Mouse (Mus musculus) thymus, postnatal 4 days (tissue): ENCODE data around the gene Mctp2.
A peak's percentile ranks its signal among the peaks of the same experiment; 100 is the strongest.

ENCODE experiments used
- DNase-seq: peaks from one replicate; pipeline ENCODE4 v3.0.0; 2021

The Mctp2 gene

GRCm38 (mm10) chr7:72165726-72166701 lies 140.4 kb downstream of the Mctp2 start:
- DNase-seq = no peak

- DNase-seq = no peak
These were observed 144.2 kb downstream of the Mctp2 start for GRCm38 (mm10) chr7:72162256-72162655.

GRCm38 (mm10) chr7:72159513-72160063 lies 146.8 kb downstream of the Mctp2 start:
- no peak for DNase-seq

DNA sequence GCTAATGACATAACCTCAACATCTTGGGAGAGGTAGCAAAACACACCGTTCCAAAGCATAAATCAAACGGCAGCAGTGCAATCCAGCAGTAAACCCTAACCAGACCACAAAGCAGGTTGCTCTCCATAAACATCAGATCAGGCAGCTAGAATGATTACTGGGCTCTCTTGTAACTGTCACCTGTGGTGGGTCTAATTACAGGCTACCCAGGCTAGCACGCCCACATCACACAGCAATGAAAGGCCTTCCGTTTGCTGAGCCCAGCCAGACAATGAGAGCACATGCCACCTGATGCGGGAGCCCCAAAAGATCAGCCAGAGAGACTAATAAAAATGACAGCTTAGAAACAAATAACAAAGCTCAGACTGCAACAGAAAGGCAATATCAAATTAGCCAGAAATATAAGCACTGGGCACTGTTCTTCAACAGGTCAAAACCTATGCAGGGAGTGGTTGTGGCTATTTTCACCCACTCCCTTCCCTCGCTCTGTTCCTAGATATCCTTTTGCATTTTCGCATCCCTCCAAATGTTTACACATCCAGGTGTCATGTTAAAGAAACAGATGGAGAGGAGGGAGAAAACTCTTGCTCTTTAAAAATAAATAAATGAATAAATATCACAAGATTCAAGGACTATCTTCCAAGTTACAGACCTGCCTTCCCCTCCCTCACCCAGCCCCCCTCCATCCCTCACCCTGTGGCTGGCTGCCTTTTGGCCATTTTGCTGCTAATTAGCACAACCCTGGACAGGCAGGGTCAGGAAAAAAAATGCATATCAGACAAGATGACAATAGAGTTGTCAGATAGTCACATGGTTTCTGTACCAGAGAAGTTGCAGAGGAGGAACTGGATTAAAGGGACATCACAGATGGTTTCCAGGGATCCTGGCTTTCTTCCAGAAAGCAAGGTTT lies 155.4 kb downstream of the Mctp2 start:
- DNase-seq = no peak

GRCm38 (mm10) chr7:72149073-72149472 lies 157.3 kb downstream of the Mctp2 start:
- DNase-seq = peak; percentile 25

GRCm38 (mm10) chr7:72146849-72147248 lies 159.6 kb downstream of the Mctp2 start:
- no peak for DNase-seq

DNA sequence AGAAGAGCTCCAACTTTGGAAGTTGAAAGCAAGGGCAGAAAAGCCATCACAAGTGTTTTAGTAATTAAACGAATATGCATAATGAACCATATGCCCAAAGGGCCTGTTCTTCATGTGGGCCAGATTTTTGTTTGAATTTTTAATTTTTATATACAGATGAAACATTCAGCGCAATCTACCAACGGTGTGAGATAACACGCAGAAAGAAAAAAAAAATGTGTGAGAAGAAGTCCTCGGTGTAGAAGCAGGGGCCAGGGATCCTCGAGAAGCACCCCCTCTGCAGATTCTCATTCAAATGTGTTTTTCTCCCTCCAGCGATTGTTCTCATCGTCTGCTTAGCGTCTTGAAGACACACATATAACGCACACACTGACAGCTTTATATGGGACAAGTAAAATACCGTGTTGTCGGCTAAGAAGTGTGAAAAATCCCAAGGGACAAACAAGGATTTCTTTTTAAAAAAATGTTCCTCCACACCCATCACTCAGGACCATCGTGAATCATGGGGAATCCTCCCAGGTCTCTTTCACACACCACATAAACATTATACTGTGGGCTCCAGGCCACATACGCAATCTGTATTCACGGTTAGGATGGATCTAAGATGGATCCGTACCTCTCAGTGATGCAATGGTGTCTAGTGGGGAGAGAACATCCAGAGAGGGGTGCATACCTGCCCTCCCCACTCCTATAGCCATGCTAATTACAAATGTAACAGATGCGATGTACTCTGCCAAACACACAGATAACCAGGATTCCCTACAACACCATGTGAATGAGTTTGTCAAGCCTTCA lies 160.5 kb downstream of the Mctp2 start:
- DNase-seq = no peak

- no peak for DNase-seq
These were observed 167.7 kb downstream of the Mctp2 start for GRCm38 (mm10) chr7:72138701-72139100.

GRCm38 (mm10) chr7:72120986-72121385 lies 185.4 kb downstream of the Mctp2 start:
- no peak for DNase-seq

GRCm38 (mm10) chr7:72119713-72120112 lies 186.7 kb downstream of the Mctp2 start:
- DNase-seq = no peak

DNA sequence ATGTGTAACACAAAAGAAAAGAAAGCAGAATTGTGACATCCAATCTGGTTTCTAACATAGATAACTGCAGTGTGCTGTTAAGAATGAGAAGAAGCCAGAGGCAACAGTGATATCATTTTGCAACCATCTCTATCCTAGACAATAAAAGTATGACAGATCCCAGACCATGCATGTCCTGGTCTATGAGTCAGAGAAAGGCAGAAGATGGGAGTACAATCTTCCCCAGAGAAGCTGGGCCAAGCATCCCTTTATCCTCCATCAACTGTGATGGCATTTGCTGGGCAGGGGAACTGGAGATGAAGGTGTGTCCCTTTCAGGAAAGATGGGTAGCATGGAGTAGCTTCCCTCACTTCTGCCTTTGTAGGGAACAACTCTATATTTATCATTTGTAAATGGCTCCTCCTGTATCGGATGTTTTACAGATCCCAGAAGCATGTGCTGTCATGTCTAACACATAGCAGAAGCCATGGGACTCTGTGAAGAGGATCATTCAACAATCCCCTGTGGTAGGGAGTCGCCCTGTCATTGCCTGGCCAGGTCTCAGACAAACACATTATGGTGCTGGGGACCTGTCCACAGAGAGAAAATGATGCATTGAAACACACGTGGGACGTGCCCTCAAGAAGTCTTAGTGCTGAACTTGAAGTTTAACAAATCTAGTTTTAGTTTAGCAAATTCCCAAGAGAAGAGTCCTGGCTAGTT lies 188.9 kb downstream of the Mctp2 start:
- DNase-seq = no peak

- DNase-seq = no peak
These were observed 191.3 kb downstream of the Mctp2 start for GRCm38 (mm10) chr7:72115073-72115472.

DNA sequence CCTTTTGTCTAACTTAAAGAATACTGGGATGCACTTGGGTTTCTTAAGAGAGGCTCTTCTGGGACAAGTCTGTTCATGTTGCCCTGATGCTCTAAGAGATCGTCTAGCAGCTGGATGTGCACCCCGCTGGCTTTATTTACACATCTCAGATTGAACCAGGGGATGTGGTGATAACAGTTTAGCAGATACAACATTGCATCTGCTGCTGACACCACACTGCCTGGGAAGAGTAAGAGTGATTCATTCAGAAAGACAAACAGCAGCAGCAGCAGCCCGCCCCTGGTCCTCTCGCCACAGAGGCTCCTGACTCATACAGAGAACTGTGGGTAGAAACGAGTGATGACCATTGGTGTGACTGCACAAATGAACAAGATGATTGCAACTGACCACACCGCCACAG lies 195.8 kb downstream of the Mctp2 start:
- DNase-seq = no peak

- DNase-seq = no peak
These were observed 197.6 kb downstream of the Mctp2 start for GRCm38 (mm10) chr7:72108639-72109399.

DNA sequence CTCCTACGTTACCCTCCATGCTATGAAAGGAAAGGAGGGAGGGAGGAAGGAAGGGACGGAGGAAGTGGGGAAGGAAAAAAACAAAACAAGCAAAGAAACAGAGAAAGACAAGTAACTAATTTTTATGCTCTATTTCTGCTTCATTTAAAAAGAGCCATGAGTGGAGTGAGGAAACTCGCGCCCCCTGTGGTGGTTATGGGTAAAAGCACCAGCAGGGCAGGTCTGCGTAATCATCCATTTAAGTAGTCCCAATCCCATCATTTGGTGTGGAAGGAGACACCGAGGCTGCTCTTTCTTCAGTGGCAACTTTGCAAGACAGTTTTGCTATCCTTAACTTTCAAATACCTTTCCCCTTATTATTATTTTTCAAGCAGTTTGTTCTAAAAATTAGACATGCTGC lies 202.2 kb downstream of the Mctp2 start:
- peak; percentile 23 for DNase-seq

- DNase-seq = no peak
These were observed 202.8 kb downstream of the Mctp2 start for GRCm38 (mm10) chr7:72103654-72104053.

DNA sequence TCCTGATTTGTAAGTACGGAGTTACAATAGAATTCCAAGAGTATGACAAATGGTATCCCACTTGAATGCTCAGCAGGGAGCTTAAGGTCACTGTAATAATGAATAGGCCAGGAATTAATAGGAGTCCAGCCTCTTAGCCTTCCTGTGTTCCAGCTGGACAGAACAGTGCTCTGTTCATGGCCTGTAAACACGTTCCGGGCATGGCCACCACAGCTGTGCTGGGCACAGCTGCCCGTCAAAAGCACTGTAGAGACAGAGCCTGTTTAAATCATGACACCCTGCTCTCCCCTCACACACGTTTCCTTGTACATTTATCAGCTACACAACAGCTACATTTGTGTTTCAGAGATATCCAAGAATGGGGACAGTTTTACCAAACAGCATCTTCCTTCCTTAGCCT lies 205.7 kb downstream of the Mctp2 start:
- no peak for DNase-seq

- no peak for DNase-seq
These were observed 207.8 kb downstream of the Mctp2 start for GRCm38 (mm10) chr7:72098603-72099002.

GRCm38 (mm10) chr7:72096973-72097372 lies 209.4 kb downstream of the Mctp2 start:
- DNase-seq = no peak

GRCm38 (mm10) chr7:72096433-72096832 lies 210.0 kb downstream of the Mctp2 start:
- no peak for DNase-seq
